Mouse (Mus musculus) spleen, embryonic (tissue): Measurements from ENCODE around the gene Tmem259.

Experiments used
- CTCF ChIA-PET: fragments of 350-600 bp; sonication (Branson Sonifier 250); formaldehyde crosslinking; loops from one replicate; lab custom pipeline; 2022; lab: Charles Lee

Tmem259 gene

DNA sequence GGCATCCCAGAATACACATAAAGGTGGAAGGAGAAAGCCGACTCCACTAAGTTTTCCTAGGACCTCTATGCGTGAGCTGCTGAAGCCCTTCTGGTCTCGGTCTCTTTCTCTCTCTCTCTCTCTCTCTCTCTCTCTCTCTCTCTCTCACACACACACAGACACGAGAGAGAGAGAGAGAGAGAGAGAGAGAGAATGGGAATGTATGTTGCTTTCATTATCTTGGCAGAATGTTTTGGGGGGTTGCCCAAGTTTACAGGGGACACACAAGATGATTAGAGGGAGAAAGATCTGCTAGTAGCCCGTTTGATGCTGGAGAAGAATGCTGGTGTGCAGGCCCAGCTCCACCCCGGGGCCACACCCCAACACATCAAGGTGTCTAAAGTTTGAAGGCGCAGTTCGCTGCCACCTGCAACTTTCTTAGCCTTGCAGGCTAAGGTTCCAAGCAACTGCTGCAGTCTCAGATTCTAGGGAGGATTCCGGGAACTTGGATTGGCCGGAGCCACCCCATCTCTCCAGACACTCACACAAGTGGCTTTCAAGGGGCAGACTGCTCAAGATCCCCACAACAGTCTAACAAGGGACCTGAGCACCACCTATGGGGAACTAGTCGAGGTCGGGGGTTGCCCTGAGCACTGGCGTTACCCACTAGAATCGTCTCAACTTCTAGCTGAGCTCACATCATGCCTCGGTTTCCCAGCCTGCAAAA lies 58.2 kb downstream of the Tmem259 start:
- CTCF ChIA-PET, result interaction anchor here (0.7 to 3.2 kb wide), 7 partner anchors 15 to 91 kb away, joined by 3 to 14 read pairs (median 9); partner anchors contain the start of gene Gm26602

GRCm38 (mm10) chr10:79924998-79925784 lies 58.9 kb downstream of the Tmem259 start:
- CTCF ChIA-PET, result interaction anchor here (0.7 to 3.2 kb wide), 7 partner anchors 14 to 90 kb away, joined by 3 to 14 read pairs (median 9); partner anchors contain the start of gene Gm26602
